ENCODE assay signal across 21 mouse cellular contexts in the genomic region with DNA sequence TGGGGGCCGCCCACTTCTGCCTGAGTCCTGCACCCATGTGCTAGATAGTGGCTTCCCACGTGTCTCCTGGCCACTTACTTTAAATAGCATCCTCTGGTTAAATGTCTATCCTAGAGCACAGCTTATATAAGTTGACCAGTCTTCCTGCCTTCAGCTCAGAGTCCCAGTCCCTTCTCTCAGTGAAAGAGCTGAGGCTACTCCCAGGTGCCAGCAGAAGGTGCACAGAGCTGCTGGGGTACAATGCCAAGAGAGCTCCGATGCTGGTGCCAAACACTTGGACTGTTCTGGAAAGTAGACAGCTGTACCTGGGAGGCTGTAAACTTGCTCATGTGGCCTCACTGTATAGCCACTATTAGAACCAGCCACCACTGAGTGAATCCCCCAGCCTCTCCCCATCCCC. TPM values are rescaled to one million over a fixed set of nuclear protein-coding genes. Genes with fewer than 3 reads are reported as not detected.
A peak's percentile ranks its signal among the peaks of the same experiment; 100 is the strongest.
DNase-seq lines count a peak whose midpoint lies in the region; ATAC-seq lines count a peak whose summit lies in the region.
"Had no signal": no experiment of that assay in that cellular context is flagged by ENCODE, and none has a peak within 500 bp of the region (broad histone marks: within the 10 kb centered on the region; RNA-seq: fewer than 3 reads in every experiment).

No protein-coding gene starts in this region.

- intact Hi-C loops in gastrocnemius, postnatal 14 days (cut with DNase I; ENCODE audit: low total_unique reads), result loop anchor here (2.0 kb wide), 1 partner anchor 45 kb away; no protein-coding TSS in a partner anchor

- H3K9me3 ChIP-seq in kidney, embryonic 14.5 days (ENCODE audit: control insufficient read depth, low read length), result no peaks in the 10 kb centered on the region
- no peaks in the 10 kb centered on the region for H3K9me3 ChIP-seq in kidney, embryonic 15.5 days (replicated peaks)
- H3K9me3 ChIP-seq in liver, embryonic 15.5 days (replicated peaks), result no peaks in the 10 kb centered on the region
- no peaks in the 10 kb centered on the region for H3K9me3 ChIP-seq in liver, embryonic 11.5 days (ENCODE audit: control insufficient read depth, low read length)
- H3K9me3 ChIP-seq: embryonic facial prominence, embryonic 12.5 days; forebrain, embryonic 15.5 days; heart, embryonic 13.5 days had no signal

- no peaks in the 10 kb centered on the region for H3K4me1 ChIP-seq in kidney, embryonic 14.5 days (ENCODE audit: control insufficient read depth, insufficient read depth, low read length)
- H3K4me1 ChIP-seq in kidney, embryonic 15.5 days, result no peaks in the 10 kb centered on the region
- H3K4me1 ChIP-seq in liver, embryonic 15.5 days (replicated peaks), result no peaks in the 10 kb centered on the region; the same call in 1 of the 2 replicates
- H3K4me1 ChIP-seq in liver, embryonic 11.5 days (replicated peaks; ENCODE audit: control insufficient read depth, insufficient read depth, low read length), result no peaks in the 10 kb centered on the region
- H3K4me1 ChIP-seq: embryonic facial prominence, embryonic 12.5 days; forebrain, embryonic 15.5 days; heart, embryonic 13.5 days had no signal

- no peak overlapping the region for H3K27ac ChIP-seq in kidney, embryonic 14.5 days (ENCODE audit: low read depth, low read length)
- H3K27ac ChIP-seq in kidney, embryonic 15.5 days, result peak overlapping the region; percentile 22; the same call in 1 of the 2 replicates
- no peak overlapping the region for H3K27ac ChIP-seq in liver, embryonic 15.5 days (replicated peaks)
- no peak overlapping the region for H3K27ac ChIP-seq in liver, embryonic 11.5 days (ENCODE audit: low read depth, low read length)
- H3K27ac ChIP-seq: embryonic facial prominence, embryonic 12.5 days; forebrain, embryonic 15.5 days; heart, embryonic 13.5 days had no signal

- WGBS in kidney, embryonic 14.5 days, result 85% methylated on average over 3 of the region's 3 CpGs
- WGBS in kidney, embryonic 15.5 days, result 80% methylated on average over 3 of the region's 3 CpGs
- WGBS in liver, embryonic 15.5 days (ENCODE audit: insufficient replicate concordance), result 61% methylated on average over 3 of the region's 3 CpGs
- WGBS in liver, embryonic 11.5 days, result 74% methylated on average over 3 of the region's 3 CpGs

- DNase-seq in kidney, adult 11 months, result peak; percentile 55
- no peak for DNase-seq in kidney, postnatal 4 days
- no peak for DNase-seq in liver, embryonic 11.5 days (ENCODE audit: low spot score)
- DNase-seq in gastrocnemius, postnatal 14 days, result no peak
- DNase-seq: adrenal gland, postnatal 10 days; cerebellum, adult 11 months; cerebellum, adult 8-10 months; cerebellum, postnatal 25 days; gastrocnemius, postnatal 10 days; heart, postnatal 36 days had no signal

- no peaks in the 10 kb centered on the region for H3K27me3 ChIP-seq in kidney, embryonic 14.5 days (ENCODE audit: control insufficient read depth, insufficient read depth, low read length)
- no peaks in the 10 kb centered on the region for H3K27me3 ChIP-seq in kidney, embryonic 15.5 days
- no peaks in the 10 kb centered on the region for H3K27me3 ChIP-seq in liver, embryonic 15.5 days
- H3K27me3 ChIP-seq in liver, embryonic 11.5 days (replicated peaks; ENCODE audit: control insufficient read depth, insufficient read depth, low read length), result no peaks in the 10 kb centered on the region
- H3K27me3 ChIP-seq: embryonic facial prominence, embryonic 12.5 days; forebrain, embryonic 15.5 days had no signal

- no peak overlapping the region for H3K9ac ChIP-seq in kidney, embryonic 14.5 days (ENCODE audit: low read depth, low read length)
- no peak overlapping the region for H3K9ac ChIP-seq in kidney, embryonic 15.5 days
- H3K9ac ChIP-seq in liver, embryonic 15.5 days, result no peak overlapping the region
- no peak overlapping the region for H3K9ac ChIP-seq in liver, embryonic 11.5 days (ENCODE audit: low read depth, low read length)
- H3K9ac ChIP-seq: embryonic facial prominence, embryonic 12.5 days; forebrain, embryonic 15.5 days; heart, embryonic 13.5 days had no signal

- H3K4me2 ChIP-seq in kidney, embryonic 14.5 days (replicated peaks; ENCODE audit: low read depth, low read length), result no peak overlapping the region
- no peak overlapping the region for H3K4me2 ChIP-seq in kidney, embryonic 15.5 days
- H3K4me2 ChIP-seq in liver, embryonic 15.5 days, result no peak overlapping the region
- no peak overlapping the region for H3K4me2 ChIP-seq in liver, embryonic 11.5 days
- H3K4me2 ChIP-seq: embryonic facial prominence, embryonic 12.5 days; forebrain, embryonic 15.5 days; heart, embryonic 13.5 days had no signal

- no peak overlapping the region for H3K4me3 ChIP-seq in kidney, embryonic 14.5 days (ENCODE audit: low read length)
- H3K4me3 ChIP-seq in kidney, embryonic 15.5 days (replicated peaks), result no peak overlapping the region
- no peak overlapping the region for H3K4me3 ChIP-seq in liver, embryonic 15.5 days (replicated peaks)
- H3K4me3 ChIP-seq in liver, embryonic 11.5 days (ENCODE audit: low read depth, low read length), result no peak overlapping the region
- H3K4me3 ChIP-seq: embryonic facial prominence, embryonic 12.5 days; forebrain, embryonic 15.5 days; heart, embryonic 13.5 days had no signal

- ATAC-seq in kidney, embryonic 14.5 days (ENCODE audit: low FRiP score, low TSS enrichment), result no peak
- ATAC-seq in kidney, embryonic 15.5 days (replicated peaks; ENCODE audit: low FRiP score), result no peak
- ATAC-seq in liver, embryonic 15.5 days (ENCODE audit: insufficient read depth), result 0 out of 2 replicates have a peak, but pooled peaks have one; percentile 10
- no peak for ATAC-seq in liver, embryonic 11.5 days (replicated peaks; ENCODE audit: low FRiP score)
- ATAC-seq: forebrain, embryonic 15.5 days had no signal

- no peaks in the 10 kb centered on the region for H3K36me3 ChIP-seq in kidney, embryonic 14.5 days (ENCODE audit: control insufficient read depth, insufficient read depth, low read length)
- H3K36me3 ChIP-seq in kidney, embryonic 15.5 days, result no peaks in the 10 kb centered on the region
- H3K36me3 ChIP-seq in liver, embryonic 15.5 days (replicated peaks), result no peaks in the 10 kb centered on the region
- H3K36me3 ChIP-seq in liver, embryonic 11.5 days (ENCODE audit: control insufficient read depth, insufficient read depth, low read length), result no peaks in the 10 kb centered on the region
- H3K36me3 ChIP-seq: embryonic facial prominence, embryonic 12.5 days; forebrain, embryonic 15.5 days; heart, embryonic 13.5 days had no signal

RNA-seq across cellular contexts. Expression of a gene that starts 7.3 kb away (rescaled TPM):
- polyA plus RNA-seq in kidney, embryonic 14.5 days (2014; fragmentation: Nextera tagmentation; extraction: Ambion mirVana), result 10.0 and 16.7 TPM in 2 replicates
- 23.8 and 27.0 TPM in 2 replicates for polyA plus RNA-seq in kidney, embryonic 15.5 days (2015; fragmentation: Nextera tagmentation; extraction: Ambion mirVana)
- 6.6 and 7.6 TPM in 2 replicates for polyA plus RNA-seq in liver, embryonic 15.5 days (2015; fragmentation: Nextera tagmentation; extraction: Ambion mirVana)
- polyA plus RNA-seq in liver, embryonic 11.5 days (2014; fragmentation: Nextera tagmentation; extraction: Ambion mirVana), result 12.7 and 13.1 TPM in 2 replicates
- total RNA-seq in gastrocnemius, postnatal 14 days (2021), result 10 to 100 TPM; 10.3 to 10.7 TPM

RNA-seq across cellular contexts. Expression of a gene that starts 22.4 kb away (rescaled TPM):
- polyA plus RNA-seq in kidney, embryonic 14.5 days (2014; fragmentation: Nextera tagmentation; extraction: Ambion mirVana), result 4.3 and 5.9 TPM in 2 replicates
- 5.0 and 6.7 TPM in 2 replicates for polyA plus RNA-seq in kidney, embryonic 15.5 days (2015; fragmentation: Nextera tagmentation; extraction: Ambion mirVana)
- polyA plus RNA-seq in liver, embryonic 15.5 days (2015; fragmentation: Nextera tagmentation; extraction: Ambion mirVana), result not detected in 2 replicates
- polyA plus RNA-seq in liver, embryonic 11.5 days (2014; fragmentation: Nextera tagmentation; extraction: Ambion mirVana), result not detected in 2 replicates
- not detected for total RNA-seq in gastrocnemius, postnatal 14 days (2021)
- total RNA-seq: adrenal gland, postnatal 10 days; gastrocnemius, postnatal 10 days; heart, adult 8-10 months; heart, postnatal 36 days; MEL had no signal
- polyA plus RNA-seq: C2C12; gonadal fat pad, adult 2 months; heart, postnatal 0 days had no signal

RNA-seq across cellular contexts. Expression of a gene that starts 38.2 kb away (rescaled TPM):
- polyA plus RNA-seq in kidney, embryonic 14.5 days (2014; fragmentation: Nextera tagmentation; extraction: Ambion mirVana), result 78.3 and 84.3 TPM in 2 replicates
- 95.0 and 97.5 TPM in 2 replicates for polyA plus RNA-seq in kidney, embryonic 15.5 days (2015; fragmentation: Nextera tagmentation; extraction: Ambion mirVana)
- polyA plus RNA-seq in liver, embryonic 15.5 days (2015; fragmentation: Nextera tagmentation; extraction: Ambion mirVana), result 34.1 and 42.4 TPM in 2 replicates
- 111 and 114 TPM in 2 replicates for polyA plus RNA-seq in liver, embryonic 11.5 days (2014; fragmentation: Nextera tagmentation; extraction: Ambion mirVana)
- total RNA-seq in gastrocnemius, postnatal 14 days (2021), result 10 to 100 TPM; 30.6 to 33.1 TPM
